Mouse (Mus musculus) thymus, postnatal 10 days (tissue): Measurements from ENCODE around the gene Ccdc103.

Source experiments
- DNase-seq, 2 experiments: peaks; one replicate each; pipeline ENCODE4 v3.0.0; 2021; ENCODE audit warnings: low spot score in 2 of 2

The Ccdc103 gene

GRCm38 (mm10) chr11:102880585-102881313, at the start of gene Ccdc103, which contains the start of gene Eftud2:
TSS of gene Ccdc103 (plus strand) at chr11:102881204.
TSS of gene Eftud2 (minus strand) at chr11:102880985.
- DNase-seq, result peak; percentile 88 to 94

GRCm38 (mm10) chr11:102832700-102833297, 48.2 kb upstream of the Ccdc103 start:
- DNase-seq, result no peak

- DNase-seq, result no peak
These were observed 46.8 kb upstream of the Ccdc103 start for GRCm38 (mm10) chr11:102834219-102834618.

GRCm38 (mm10) chr11:102835549-102835948, 45.5 kb upstream of the Ccdc103 start, which contains the start of gene Higd1b:
TSS of gene Higd1b (plus strand) at chr11:102835849.
- DNase-seq, result no peak

GRCm38 (mm10) chr11:102836146-102836545, 44.9 kb upstream of the Ccdc103 start:
- no peak for DNase-seq

- DNase-seq, result no peak
These were observed 43.6 kb upstream of the Ccdc103 start for GRCm38 (mm10) chr11:102837385-102837784.

GRCm38 (mm10) chr11:102838126-102838525, 42.9 kb upstream of the Ccdc103 start:
- DNase-seq, result no peak

GRCm38 (mm10) chr11:102838616-102839150, 42.3 kb upstream of the Ccdc103 start:
- no peak for DNase-seq

- DNase-seq, result no peak
These were observed 35.1 kb upstream of the Ccdc103 start for GRCm38 (mm10) chr11:102845926-102846325.

GRCm38 (mm10) chr11:102851883-102852282, 29.1 kb upstream of the Ccdc103 start:
- peak in 1 of 2 experiments; percentile 57 for DNase-seq

- peak in 1 of 2 experiments; percentile 13 for DNase-seq
These were observed 27.2 kb upstream of the Ccdc103 start for GRCm38 (mm10) chr11:102853760-102854159.

- DNase-seq, result no peak
These were observed 25.1 kb upstream of the Ccdc103 start for GRCm38 (mm10) chr11:102855941-102856340.

GRCm38 (mm10) chr11:102858951-102859350, 22.1 kb upstream of the Ccdc103 start:
- DNase-seq, result no peak

- no peak for DNase-seq
These were observed 21.1 kb upstream of the Ccdc103 start for GRCm38 (mm10) chr11:102859933-102860332.

- peak in 1 of 2 experiments; percentile 63 for DNase-seq
These were observed 16.7 kb upstream of the Ccdc103 start for GRCm38 (mm10) chr11:102864272-102864671.

GRCm38 (mm10) chr11:102874801-102875334, 6.1 kb upstream of the Ccdc103 start:
- DNase-seq, result no peak

GRCm38 (mm10) chr11:102879558-102879957, 1.4 kb upstream of the Ccdc103 start:
- DNase-seq, result no peak

- DNase-seq, result no peak
These were observed 552 bp downstream of the Ccdc103 start for GRCm38 (mm10) chr11:102881314-102882198.

GRCm38 (mm10) chr11:102884616-102885219, 3.7 kb downstream of the Ccdc103 start, which contains the start of gene Fam187a:
TSS of gene Fam187a (plus strand) at chr11:102885169.
- no peak for DNase-seq

- DNase-seq, result no peak
These were observed 6.4 kb downstream of the Ccdc103 start for GRCm38 (mm10) chr11:102887433-102887832.

- DNase-seq, result no peak
These were observed 7.1 kb downstream of the Ccdc103 start for GRCm38 (mm10) chr11:102888135-102888534.
